Mouse (Mus musculus) kidney, postnatal 0 days (tissue): ENCODE measurements at regions not wholly inside any gene's neighbourhood (a gene's known extent, or its start where the extent isn't known, plus 50 kb on each side); places are given as distances from the start of the nearest gene placed in this dataset.
A peak's percentile ranks its signal among the peaks of the same experiment; 100 is the strongest.

Source experiments
- ATAC-seq: fragments of 200-750 bp; cut with Nextera tagmentation; replicated peaks from 2 replicates; pipeline ENCODE4 v1.8.0; 2017; ENCODE audit warnings: low read depth, moderate number of reproducible peaks, moderate TSS enrichment, moderate library complexity; ENCODE audit not compliant: low FRiP score
- DNase-seq: peaks from one replicate; pipeline ENCODE4 v3.0.0-alpha.2; 2016; ENCODE audit warnings: low spot score
- H3K27ac ChIP-seq: fragments of 300-500 bp; sonication (generic); 2 replicates; pipeline ENCODE4 v1.5.1; 2014; ENCODE audit warnings: mild to moderate bottlenecking
- H3K27me3 ChIP-seq: fragments of 300-500 bp; sonication (generic); 2 replicates; pipeline ENCODE4 v1.6.1; 2014; ENCODE audit warnings: low read length, mixed read lengths; ENCODE audit not compliant: insufficient read depth
- H3K36me3 ChIP-seq: fragments of 300-500 bp; sonication (generic); 2 replicates; pipeline ENCODE4 v1.6.1; 2014; ENCODE audit warnings: low read length, mixed read lengths; ENCODE audit not compliant: insufficient read depth
- H3K4me1 ChIP-seq: fragments of 300-500 bp; sonication (generic); replicated peaks from 2 replicates; pipeline ENCODE4 v1.6.1; 2014; ENCODE audit warnings: antibody characterized with exemption, low read length, mixed read lengths; ENCODE audit not compliant: insufficient read depth
- H3K4me2 ChIP-seq: fragments of 300-500 bp; sonication (generic); 2 replicates; pipeline ENCODE4 v1.6.1; 2014; ENCODE audit warnings: mild to moderate bottlenecking, low read length, moderate library complexity, mixed read lengths
- H3K4me3 ChIP-seq: fragments of 300-500 bp; sonication (generic); replicated peaks from 2 replicates; pipeline ENCODE4 v1.5.1; 2014; ENCODE audit warnings: low read depth, low read length
- H3K9ac ChIP-seq: fragments of 300-500 bp; sonication (generic); 2 replicates; pipeline ENCODE4 v1.6.1; 2014; ENCODE audit warnings: low read depth, low read length
- H3K9me3 ChIP-seq: fragments of 300-500 bp; sonication (generic); replicated peaks from 2 replicates; pipeline ENCODE4 v1.6.1; 2016; ENCODE audit warnings: low read length, inconsistent platforms, mixed read lengths
- CTCF ChIP-seq: IDR thresholded peaks from 2 replicates; pipeline ENCODE4 v1.5.1; 2016; ENCODE audit warnings: antibody characterized with exemption, low read depth, mild to moderate bottlenecking, moderate library complexity
- WGBS: fragments of 180-500 bp; shearing (Covaris S2); extraction: QIAGEN DNeasy Blood & Tissue Kit; methylation state at CpG from one replicate; pipeline ENCODE4 v1.1.7; 2014; 5-methylcytosine and 5-hydroxymethylcytosine counted together

- WGBS: 76% methylated on average over 3 of the region's 3 CpGs
- H3K36me3 ChIP-seq: no peaks in the 10 kb centered on the region
- H3K9me3 ChIP-seq: no peaks in the 10 kb centered on the region
- ATAC-seq: no peak
- H3K27me3 ChIP-seq: no peaks in the 10 kb centered on the region
- DNase-seq: no peak
- H3K27ac ChIP-seq: no peak overlapping the region
- H3K4me2 ChIP-seq: no peak overlapping the region
- H3K4me1 ChIP-seq: no peaks in the 10 kb centered on the region
- H3K9ac ChIP-seq: no peak overlapping the region
- no peak overlapping the region for H3K4me3 ChIP-seq
- no peak for TF ChIP-seq CTCF
Observed at GRCm38 (mm10) chr2:178555692-178556340, 125.5 kb downstream of the Cdh26 start.

- H3K27me3 ChIP-seq: no peaks in the 10 kb centered on the region
- no peak overlapping the region for H3K4me2 ChIP-seq
- no peak for ATAC-seq
- no peak for DNase-seq
- H3K9me3 ChIP-seq: no peaks in the 10 kb centered on the region
- 47% methylated on average over 9 of the region's 9 CpGs for WGBS
- H3K36me3 ChIP-seq: no peaks in the 10 kb centered on the region
- H3K4me3 ChIP-seq: no peak overlapping the region
- H3K9ac ChIP-seq: no peak overlapping the region
- no peaks in the 10 kb centered on the region for H3K4me1 ChIP-seq
- no peak overlapping the region for H3K27ac ChIP-seq
- TF ChIP-seq CTCF: no peak
Observed at GRCm38 (mm10) chr2:178557934-178558333, 127.6 kb downstream of the Cdh26 start.

GRCm38 (mm10) chr2:178563287-178563686 lies 133.0 kb downstream of the Cdh26 start:
- WGBS: 93% methylated on average over 7 of the region's 7 CpGs
- ATAC-seq: no peak
- DNase-seq: no peak

GRCm38 (mm10) chr2:178565368-178565818 lies 135.1 kb downstream of the Cdh26 start:
- ATAC-seq: no peak
- H3K27me3 ChIP-seq: no peaks in the 10 kb centered on the region
- no peaks in the 10 kb centered on the region for H3K36me3 ChIP-seq
- WGBS: 51% methylated on average over 8 of the region's 8 CpGs
- no peak overlapping the region for H3K9ac ChIP-seq
- H3K4me1 ChIP-seq: no peaks in the 10 kb centered on the region
- no peak overlapping the region for H3K4me2 ChIP-seq
- no peak overlapping the region for H3K27ac ChIP-seq
- DNase-seq: no peak
- no peak overlapping the region for H3K4me3 ChIP-seq
- no peaks in the 10 kb centered on the region for H3K9me3 ChIP-seq
- TF ChIP-seq CTCF: no peak

More at GRCm38 (mm10) chr2:178563287-178563686, 133.0 kb downstream of the Cdh26 start:
- no peak overlapping the region for H3K9ac ChIP-seq
- H3K27me3 ChIP-seq: no peaks in the 10 kb centered on the region
- H3K4me2 ChIP-seq: no peak overlapping the region
- no peaks in the 10 kb centered on the region for H3K9me3 ChIP-seq
- H3K4me1 ChIP-seq: no peaks in the 10 kb centered on the region
- no peak overlapping the region for H3K27ac ChIP-seq
- no peak for TF ChIP-seq CTCF
- no peaks in the 10 kb centered on the region for H3K36me3 ChIP-seq
- H3K4me3 ChIP-seq: no peak overlapping the region

- no peak for DNase-seq
- no peak for TF ChIP-seq CTCF
- Histone ChIP-seq H3K27me3 (no peaks in the 10 kb centered on the region), H3K4me1 (no peaks in the 10 kb centered on the region), H3K9me3 (no peaks in the 10 kb centered on the region), H3K4me2 (no peak overlapping the region), H3K36me3 (no peaks in the 10 kb centered on the region), H3K9ac (no peak overlapping the region), H3K4me3 (no peak overlapping the region), H3K27ac (no peak overlapping the region)
- 76% methylated on average over 7 of the region's 7 CpGs for WGBS
- ATAC-seq: no peak
Observed at GRCm38 (mm10) chr2:178567493-178567892, 137.2 kb downstream of the Cdh26 start.

GRCm38 (mm10) chr2:178572301-178572700 lies 142.0 kb downstream of the Cdh26 start:
- H3K9me3 ChIP-seq: no peaks in the 10 kb centered on the region
- no peaks in the 10 kb centered on the region for H3K4me1 ChIP-seq
- 54% methylated on average over 5 of the region's 5 CpGs for WGBS
- no peak overlapping the region for H3K27ac ChIP-seq
- no peaks in the 10 kb centered on the region for H3K27me3 ChIP-seq
- no peak for TF ChIP-seq CTCF
- H3K4me3 ChIP-seq: no peak overlapping the region
- ATAC-seq (no peak), DNase-seq (no peak)
- no peak overlapping the region for H3K9ac ChIP-seq
- no peaks in the 10 kb centered on the region for H3K36me3 ChIP-seq
- H3K4me2 ChIP-seq: no peak overlapping the region

- ATAC-seq (no peak), DNase-seq (peak; percentile 78)
- peak; percentile 86 for TF ChIP-seq CTCF
- H3K4me2 ChIP-seq: no peak overlapping the region
- H3K27me3 ChIP-seq: no peaks in the 10 kb centered on the region
- no peaks in the 10 kb centered on the region for H3K4me1 ChIP-seq
- no peaks in the 10 kb centered on the region for H3K9me3 ChIP-seq
- no peak overlapping the region for H3K27ac ChIP-seq
- no peaks in the 10 kb centered on the region for H3K36me3 ChIP-seq
- WGBS: 33% methylated on average over 4 of the region's 4 CpGs
- H3K4me3 ChIP-seq: no peak overlapping the region
- no peak overlapping the region for H3K9ac ChIP-seq
Observed at GRCm38 (mm10) chr2:178574859-178575258, 144.5 kb downstream of the Cdh26 start.
